Mouse (Mus musculus) gastrocnemius, postnatal 14 days (tissue): ENCODE data around the gene Kif26a. TPM values are rescaled to one million over a fixed set of nuclear protein-coding genes. Genes with fewer than 3 reads are reported as not detected.

ENCODE experiments used
- DNase-seq: peaks from one replicate; pipeline ENCODE4 v3.0.0; 2021; ENCODE audit warnings: mixed read lengths
- intact Hi-C: fragments of 180-260 bp; cut with DNase I; formaldehyde crosslinking; loops from one replicate; pipeline ENCODE4 v1.15.1; 2025; ENCODE audit warnings: low total_unique reads
- total RNA-seq, 2 experiments: library from RNA; stranded (reverse); gene quantifications; 2 replicates each; pipeline ENCODE4 v1.2.3; 2021

Kif26a gene
- total RNA-seq, 2 experiments from 2014 or later = 8.2 to 8.6 TPM

DNA sequence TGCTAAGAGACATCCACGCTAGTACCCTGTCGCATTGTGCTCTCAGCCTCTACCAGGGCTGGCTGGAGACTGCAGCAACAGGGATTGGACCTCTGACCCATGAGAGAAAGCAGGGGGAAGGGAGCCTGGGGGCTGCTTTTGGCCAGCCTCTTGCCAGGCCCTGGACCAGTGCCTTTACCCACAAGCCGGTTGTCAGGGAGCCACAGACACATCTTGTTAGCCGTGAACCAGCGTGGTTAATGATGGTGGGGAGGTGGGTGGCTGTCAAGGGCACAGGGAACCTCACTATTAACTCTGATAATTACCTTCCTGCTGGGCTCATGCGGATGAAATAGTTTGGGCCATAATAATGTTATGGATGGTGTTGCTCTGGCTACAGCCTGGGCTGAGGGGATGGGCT, 10.8 kb downstream of the Kif26a start:
- intact Hi-C loops = no loop called here
- no peak for DNase-seq

DNA sequence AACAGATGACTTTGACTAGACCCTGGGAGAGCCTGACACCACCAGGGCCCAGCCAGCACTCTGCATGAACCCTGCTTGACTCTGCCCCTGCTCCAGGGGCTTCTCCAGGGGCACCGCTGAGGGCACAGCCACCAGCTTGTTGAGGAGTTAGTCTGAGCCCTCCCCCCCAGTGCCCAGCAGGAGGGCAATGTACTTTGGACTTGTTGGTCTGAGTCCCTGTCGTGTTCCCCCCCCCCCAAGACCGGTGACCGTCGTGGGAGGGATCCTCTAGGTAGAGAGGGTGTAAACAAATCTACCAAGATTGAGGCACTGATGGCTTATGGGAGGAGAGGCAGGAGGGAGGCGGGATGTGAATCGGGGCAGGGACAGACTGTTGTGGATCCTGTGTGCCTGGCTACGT, 12.2 kb downstream of the Kif26a start:
- no peak for DNase-seq
- intact Hi-C loops = no loop called here

DNA sequence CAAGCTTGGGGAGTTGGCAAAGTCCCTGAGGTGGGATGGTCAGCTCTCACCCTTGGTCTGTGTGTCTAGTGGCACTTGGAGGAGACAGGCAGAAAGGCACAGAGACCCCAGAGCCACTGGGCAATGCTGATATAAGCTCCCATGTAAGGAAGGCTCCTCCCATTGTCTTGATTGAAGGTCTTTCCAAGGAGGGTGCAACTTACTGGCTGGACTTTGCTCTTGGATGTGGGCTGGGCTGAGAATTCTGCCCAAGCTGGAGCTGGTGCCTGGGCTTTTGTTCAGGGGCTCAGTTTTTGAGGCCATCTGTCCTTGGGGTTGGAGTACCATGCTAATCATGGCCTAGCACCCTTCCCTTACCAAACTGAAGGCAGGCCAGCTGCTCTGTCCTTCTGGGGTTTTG, 12.8 kb downstream of the Kif26a start:
- DNase-seq = no peak
- intact Hi-C loops = no loop called here

DNA sequence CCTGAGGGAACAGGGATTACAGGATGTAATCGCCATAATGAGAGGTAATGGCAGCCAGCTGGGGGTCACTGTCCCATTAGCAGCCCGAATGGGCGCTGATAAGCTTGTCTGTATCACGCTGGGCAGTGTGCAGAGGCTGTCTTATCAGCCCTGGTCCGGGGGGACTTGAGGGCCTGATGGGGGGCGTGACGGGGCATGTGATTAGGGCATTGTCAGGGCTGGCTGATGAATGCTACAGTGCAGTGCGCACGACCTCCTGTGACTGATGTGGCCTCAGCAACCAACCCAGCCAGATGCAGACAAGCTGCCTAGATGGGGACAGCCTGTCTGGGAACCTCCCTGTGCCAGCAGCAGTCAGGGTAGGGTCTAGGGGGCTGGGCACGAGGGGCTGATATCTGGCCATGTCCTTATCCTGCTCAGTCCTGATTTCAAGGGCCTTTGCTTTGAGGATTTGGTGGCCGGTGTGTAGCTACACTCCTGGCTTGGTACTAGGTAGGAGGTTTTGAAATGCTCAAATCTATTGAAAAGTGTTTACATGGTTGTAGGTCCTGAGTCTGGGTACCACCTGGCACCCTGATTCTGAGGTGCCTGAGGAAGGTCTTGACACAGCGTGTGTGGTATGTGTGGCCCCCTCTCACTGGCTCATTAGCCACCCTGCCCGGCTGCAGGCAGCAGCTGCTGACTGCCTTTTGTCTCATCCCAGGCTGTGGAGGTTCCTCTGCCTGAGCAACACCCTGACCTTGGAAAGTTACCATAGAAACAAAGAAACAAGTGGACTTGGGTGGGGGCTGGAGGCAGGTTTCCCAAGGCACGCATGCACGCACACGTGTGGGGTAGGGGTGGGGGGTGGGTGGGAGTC, 18.2 kb downstream of the Kif26a start:
- intact Hi-C loops = no loop called here

DNA sequence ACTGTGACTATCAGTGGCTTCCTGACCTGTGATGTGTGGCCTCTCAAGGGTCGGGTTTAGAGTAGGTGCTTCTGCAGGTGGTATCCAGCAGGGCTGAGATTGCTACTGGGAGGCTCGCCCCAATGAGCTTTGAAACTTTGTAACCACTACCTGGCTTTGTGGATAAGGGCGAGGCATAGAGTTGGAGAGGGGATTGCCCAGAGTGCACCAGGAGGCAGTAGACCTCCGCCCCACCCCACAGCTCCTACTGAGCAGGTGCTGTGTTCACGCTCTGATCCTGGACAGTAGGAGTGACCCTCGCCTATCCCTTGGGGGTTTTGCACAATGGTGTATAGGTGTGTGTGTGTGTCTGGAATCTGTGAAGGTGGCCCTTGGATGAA, 18.8 kb downstream of the Kif26a start:
- DNase-seq = no peak
- intact Hi-C loops = no loop called here

More for the DNA sequence above, 18.2 kb downstream of the Kif26a start:
- DNase-seq = no peak

DNA sequence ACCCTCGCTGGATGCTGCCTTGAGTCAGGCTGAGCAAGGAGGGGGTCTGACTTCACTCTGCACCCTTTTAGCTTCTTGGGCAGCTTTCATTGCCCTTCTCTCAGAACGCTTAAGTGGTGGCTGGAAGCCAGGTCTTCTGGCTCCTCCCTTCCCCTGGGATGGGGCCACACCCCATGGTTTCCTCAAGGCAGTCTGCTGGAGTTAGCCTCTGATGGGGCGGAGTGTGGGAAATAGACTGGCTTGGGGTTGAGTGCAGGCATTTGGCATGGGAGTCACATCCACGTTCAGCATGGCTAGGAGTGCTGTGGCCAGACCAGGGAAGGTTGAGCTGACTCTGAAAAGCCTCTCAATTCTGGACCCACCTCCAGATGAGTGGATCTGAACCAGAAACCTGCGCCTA, 23.2 kb downstream of the Kif26a start:
- intact Hi-C loops = no loop called here
- peak; percentile 50 for DNase-seq

DNA sequence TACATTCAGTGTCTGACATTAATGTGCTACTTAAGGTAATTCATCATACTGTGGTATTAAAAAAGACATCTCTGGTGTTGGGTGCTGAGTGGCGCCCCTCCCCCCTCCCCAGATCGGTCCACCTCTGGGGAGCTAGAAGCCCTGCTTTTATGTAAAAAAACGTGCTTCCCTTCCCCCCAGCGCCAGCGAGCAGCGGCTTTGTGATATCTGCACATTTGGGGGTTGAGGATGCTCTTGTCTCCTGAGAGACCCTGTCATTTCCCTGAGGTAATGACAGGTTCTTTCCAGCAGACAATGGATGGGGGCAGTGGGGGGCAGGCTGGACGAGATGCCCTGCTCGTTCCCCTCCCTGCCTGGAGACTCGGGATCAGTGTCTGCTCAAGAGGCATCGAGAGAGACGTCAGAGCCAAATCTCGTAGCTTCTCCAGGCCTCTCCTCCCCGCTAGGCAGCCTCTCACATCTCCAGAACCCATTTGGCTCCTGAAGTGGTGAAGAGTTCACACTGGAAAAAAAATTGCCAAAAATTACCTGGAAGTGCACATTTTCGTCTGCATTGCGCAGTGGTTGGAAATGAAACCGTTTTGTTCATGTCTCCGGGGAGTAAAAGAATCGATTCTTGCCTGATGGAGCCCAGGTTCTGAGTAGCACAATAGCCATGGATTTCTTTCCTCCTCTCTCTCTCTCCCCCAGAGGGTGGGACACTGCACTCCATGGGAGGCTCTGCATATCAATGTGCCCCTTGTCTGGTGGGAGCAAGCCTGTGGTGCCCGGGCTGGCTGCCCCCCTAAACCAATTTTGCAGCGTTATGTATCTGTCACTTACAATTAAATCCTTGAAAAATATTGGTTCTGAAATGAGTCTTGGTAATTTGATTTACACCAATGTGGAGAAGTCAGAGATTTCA, 24.9 kb downstream of the Kif26a start:
- no peak for DNase-seq
- intact Hi-C loops = no loop called here

DNA sequence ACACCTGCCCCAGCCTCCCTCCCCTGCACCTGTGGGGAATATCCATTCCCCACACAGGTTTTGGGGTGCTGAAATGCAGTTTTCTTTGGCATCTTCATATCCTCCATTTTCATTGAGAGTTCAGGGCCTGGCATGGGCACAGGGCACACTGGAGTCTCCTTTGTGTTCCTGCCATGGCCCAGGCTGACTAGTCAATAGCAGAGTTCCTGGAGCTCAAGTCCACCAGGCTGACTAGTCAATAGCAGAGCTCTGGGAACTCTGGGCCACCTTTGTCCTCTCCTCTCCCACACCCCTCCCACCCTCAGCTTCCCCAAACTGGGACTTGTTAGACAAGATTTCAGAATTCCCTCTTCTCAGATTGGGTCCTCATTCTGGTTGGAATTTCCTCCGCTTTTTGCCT, 25.6 kb downstream of the Kif26a start:
- no peak for DNase-seq
- intact Hi-C loops = no loop called here

DNA sequence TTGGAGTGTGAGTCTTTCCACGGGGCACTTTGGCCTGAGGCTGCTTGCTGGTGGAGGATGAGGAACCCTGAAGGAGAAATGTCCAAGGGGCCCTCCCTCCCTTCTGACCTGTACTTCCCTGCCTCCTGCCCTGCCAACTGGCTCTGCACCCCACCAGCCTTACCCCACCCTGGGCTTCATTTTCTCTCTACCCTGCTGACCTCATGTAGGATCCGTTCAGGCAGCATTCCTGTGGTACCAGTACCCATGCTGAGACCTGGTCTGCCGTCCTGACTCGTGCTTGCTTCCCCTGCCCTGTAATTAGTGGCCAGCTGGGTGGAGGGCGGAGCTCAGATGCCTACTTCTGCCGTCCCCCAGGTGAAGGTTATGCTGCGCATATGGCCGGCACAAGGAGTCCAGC, 26.2 kb downstream of the Kif26a start:
- intact Hi-C loops = no loop called here
- DNase-seq = no peak

DNA sequence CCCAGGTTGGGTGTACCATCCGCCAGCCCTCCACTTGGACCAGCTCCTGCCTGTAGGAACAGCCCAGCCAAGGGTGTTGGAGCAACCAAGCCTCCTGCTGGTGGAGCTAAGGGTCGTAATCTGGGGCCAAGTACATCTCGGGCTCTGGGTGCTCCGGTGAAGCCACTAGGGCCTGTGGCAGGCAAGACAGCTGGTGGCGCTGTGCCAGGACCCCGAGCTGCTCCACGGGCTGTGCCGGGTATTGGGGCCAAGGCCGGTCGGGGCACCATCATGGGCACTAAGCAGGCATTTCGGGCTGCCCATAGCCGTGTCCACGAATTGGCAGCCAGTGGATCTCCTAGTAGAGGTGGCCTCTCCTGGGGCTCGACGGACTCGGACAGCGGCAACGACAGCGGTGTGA, 31.7 kb downstream of the Kif26a start:
- DNase-seq = no peak
- intact Hi-C loops = no loop called here

DNA sequence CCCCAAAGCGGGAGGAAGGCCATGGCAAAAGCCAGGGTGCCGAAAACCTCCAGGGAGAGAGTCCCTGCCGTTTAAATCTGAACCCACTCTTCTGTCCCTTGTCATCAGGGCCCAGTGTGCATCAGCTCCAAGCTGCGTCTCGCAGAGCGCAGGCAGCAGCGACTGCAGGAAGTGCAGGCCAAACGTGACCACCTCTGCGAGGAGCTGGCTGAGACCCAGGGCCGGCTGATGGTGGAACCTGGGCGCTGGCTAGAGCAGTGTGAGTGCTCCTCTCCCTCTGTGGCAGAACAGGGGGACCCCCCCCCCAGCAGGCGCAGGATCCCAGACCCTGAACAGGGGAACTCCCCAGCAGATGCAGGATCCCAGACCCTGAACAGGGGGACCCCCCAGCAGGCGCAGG, 33.7 kb downstream of the Kif26a start:
- intact Hi-C loops = no loop called here
- DNase-seq = no peak

DNA sequence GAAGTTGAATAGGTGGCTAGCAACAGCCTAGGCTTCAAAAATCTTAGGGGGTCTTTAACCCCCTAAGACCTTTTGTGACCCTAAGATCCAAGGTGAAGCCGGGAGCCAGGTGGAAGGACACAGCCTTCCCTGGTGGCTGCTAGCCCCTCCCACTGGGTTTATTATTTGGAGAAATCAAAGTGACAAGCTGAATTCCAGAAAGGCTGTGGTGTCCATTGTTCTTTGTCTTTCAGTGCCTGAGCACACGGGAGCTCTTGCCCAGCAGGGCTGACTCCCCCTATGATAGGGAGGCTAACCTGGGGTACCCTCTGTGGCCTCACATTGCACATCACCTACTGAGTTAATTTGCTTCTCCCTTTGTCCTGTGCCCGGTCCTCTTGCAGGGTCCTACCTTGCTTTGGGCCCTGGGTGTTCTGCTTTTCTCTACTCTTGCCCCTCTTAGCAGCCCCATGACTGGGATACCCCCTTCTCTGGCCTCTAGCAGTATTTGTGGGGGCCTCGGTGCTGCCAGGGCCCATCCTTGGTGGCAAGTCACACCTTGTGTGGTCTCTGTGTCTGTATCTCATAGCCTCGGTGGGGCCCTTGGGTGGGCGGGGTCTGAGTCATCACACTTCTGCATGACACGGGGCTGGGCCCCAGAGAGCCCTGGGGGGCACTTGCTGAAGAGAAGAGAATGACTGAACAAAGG, 36.1 kb downstream of the Kif26a start:
- intact Hi-C loops = no loop called here
- no peak for DNase-seq

DNA sequence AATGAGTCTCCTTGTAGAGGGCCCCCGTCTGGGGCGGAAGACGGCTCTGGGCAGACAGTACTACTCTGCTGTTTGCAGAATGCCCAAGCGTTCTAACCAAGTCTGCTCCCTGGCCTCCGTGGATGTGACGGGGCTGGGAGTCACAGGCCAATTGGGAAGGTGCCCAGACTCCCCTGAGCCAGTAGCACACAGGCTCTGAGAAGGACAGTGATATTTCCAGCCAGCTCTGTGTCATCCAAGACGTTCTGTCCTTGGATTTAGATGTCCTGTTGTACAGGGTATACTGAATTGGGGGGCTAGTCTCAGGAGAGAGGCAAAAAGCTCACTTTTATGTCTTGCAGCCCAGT, 36.6 kb downstream of the Kif26a start:
- intact Hi-C loops = no loop called here
- DNase-seq = peak; percentile 54

DNA sequence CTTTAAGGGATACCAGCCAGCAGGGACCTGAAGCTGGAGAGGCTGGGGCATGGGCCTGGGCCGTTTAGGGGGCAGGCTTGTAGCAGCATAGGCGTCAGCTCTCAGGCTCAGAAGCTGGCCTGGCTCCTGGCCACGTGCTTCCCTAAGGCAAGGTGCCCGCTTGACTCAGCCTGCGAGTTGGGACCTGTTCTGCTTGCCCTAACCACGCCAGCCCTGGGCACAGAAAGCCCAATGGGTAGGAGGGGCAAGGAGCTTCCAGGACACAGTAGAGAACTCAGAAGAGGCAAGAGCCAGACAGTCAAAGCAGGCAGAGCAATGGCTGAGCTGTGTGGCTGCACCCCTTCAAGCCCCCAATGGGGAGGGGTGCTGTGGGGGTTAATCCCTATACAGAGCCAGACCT, 37.7 kb downstream of the Kif26a start:
- intact Hi-C loops = no loop called here
- DNase-seq = peak; percentile 65

DNA sequence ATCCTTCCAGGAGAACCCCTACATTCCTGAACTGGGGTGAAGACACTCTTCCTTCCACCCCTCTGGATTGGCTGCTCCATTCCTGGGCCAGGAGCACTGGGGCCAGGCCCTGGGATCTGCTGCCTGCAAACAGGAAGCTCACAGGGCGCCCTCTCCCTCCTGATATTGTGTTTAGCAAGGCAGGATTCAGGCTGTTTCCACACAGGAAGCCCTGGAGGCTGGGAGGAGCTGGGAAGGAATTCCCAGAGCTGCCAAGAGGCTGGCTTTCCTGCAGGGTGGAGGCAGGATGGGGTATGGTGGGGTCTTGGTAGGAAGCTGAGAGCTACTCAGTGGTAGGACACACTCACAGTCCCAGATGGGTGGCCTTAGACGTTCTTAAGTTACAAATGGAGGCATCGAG, 38.4 kb downstream of the Kif26a start:
- intact Hi-C loops = no loop called here

DNA sequence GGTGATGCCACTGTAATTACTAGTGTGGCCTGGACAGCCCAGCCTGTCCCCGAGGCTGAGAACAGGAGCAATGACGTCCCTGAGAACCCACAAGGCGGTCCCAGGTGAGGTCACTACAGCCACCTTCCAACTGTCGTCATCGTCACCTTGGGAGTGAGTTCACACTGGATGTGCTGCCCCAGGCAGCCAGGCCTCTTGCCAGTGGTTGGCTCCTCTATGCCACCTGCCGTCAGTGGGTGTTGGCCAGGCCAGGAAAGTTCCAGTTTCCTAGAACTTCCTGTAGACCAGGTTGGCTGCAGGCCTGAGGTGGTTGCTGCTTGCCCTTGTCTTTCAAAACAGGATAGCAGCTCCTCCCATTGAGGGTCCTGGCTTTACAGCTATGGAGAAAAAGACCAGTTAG, 40.9 kb downstream of the Kif26a start:
- DNase-seq = no peak
- intact Hi-C loops = no loop called here

More for the DNA sequence above, 38.4 kb downstream of the Kif26a start:
- DNase-seq = peak; percentile 64

DNA sequence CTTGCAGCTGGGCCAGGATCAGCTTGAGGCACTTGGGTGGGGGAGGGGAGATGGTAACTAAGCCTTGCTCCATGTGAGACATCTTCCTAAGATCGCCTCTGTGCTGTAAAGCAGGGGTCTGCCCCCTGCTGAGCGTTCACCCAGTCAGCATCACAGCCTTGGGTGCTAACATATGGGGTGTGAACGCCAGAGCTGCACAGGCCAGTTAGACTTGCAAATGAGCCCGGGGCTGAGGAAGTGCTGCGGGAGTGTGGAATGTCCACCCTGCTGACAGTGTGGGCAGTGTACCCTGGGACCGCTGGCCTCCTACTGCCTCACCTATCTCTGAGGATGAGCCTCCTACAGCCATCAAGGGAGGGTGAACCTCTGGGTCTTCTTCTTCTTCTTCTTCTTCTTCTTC, 45.7 kb downstream of the Kif26a start:
- intact Hi-C loops = no loop called here
- DNase-seq = no peak

DNA sequence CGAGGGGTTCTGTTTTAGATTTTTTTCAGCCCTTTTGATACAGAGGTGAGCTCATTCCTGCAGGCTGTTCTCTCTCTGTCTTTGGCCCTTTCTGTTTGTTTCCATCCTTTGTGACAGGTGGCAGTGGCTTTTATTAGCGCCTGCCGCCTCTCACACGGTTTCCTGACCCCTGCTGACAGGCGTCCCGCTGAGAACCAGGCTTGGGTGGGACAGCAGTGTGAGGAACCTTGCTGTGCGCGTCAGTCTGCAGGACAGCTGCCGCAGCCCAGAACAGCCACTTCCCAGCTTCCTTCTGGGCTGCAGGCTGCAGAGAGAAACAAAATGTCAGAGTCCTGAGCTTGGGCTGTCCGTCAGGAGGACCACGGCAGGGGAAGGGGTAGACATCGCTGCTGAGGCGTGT, 49.0 kb downstream of the Kif26a start:
- no peak for DNase-seq
- intact Hi-C loops = no loop called here

DNA sequence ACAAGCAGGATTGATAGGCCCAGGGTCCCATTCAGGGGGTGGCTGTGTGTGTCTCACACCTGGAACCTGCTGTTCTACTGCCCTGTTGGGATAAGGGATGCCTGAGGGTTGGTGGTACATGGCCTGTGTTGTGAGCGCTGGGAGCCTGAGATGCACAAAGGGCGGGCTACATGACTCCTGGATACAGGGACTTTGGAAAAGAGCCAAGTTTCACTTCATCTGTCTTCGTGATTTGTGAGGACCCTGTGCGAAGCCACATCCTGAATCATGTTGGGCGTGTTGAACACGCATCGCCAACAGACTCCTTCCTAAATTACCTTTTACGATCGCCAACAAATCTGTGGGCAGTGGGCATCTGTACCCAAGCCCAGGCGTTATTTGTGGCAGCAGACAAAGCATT, 50.6 kb downstream of the Kif26a start:
- no peak for DNase-seq
- intact Hi-C loops = no loop called here

DNA sequence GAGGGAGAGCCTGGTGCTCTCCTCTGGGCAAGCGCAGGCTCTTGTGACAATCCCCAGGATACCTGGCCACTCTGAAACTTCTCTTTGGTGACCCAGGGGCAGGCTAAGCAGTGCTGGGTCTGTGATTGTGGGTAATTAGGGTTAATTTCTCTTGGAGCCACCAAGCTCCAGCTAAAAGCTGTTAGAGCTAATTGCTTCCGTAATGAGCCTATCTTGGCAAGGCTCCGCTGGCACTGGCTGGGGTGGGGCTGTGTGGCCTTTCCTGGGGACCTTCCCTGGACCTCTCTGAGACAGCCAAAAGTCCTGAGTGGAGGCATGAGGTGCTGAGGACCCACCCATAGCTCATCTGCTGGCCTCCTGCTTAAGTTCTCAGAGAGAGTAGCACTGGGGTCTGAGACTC, 53.4 kb downstream of the Kif26a start:
- intact Hi-C loops = no loop called here
- DNase-seq = no peak
